Mouse (Mus musculus) heart, postnatal 14 days (tissue): ENCODE results near the gene Mettl2. TPM values are rescaled to one million over a fixed set of nuclear protein-coding genes. Genes with fewer than 3 reads are reported as not detected.

Source experiments
- total RNA-seq, 2 experiments: library from RNA; stranded (reverse); gene quantifications; 2 replicates each; pipeline ENCODE4 v1.2.3; 2021

The Mettl2 gene
- total RNA-seq, 2 experiments from 2014 or later = 9.8 to 10.2 TPM

Other genes starting within 250 kb of the Mettl2 start
- not detected for gene Efcab3, start 62.8 kb upstream of the Mettl2 start, total RNA-seq
- gene Gm10842, start 20.5 kb downstream of the Mettl2 start, total RNA-seq = not detected
- 10 to 100 TPM; 37.9 to 43.9 TPM for gene Tlk2, start 52.4 kb downstream of the Mettl2 start, total RNA-seq
- gene Mrc2, start 166.2 kb downstream of the Mettl2 start, total RNA-seq = 10 to 100 TPM; 27.0 to 28.5 TPM